Mouse (Mus musculus) kidney, adult 2 months (tissue): ENCODE measurements at regions not wholly inside any gene's neighbourhood (a gene's known extent, or its start where the extent isn't known, plus 50 kb on each side); places are given as distances from the start of the nearest gene placed in this dataset.

Experiments used
- CTCF ChIP-seq: fragments of 200-500 bp; conservative IDR thresholded peaks from 2 replicates; pipeline ENCODE4 v1.5.1; 2011; ENCODE audit warnings: low read depth, mild to moderate bottlenecking, control low read depth, low read length, moderate library complexity, mixed read lengths; ENCODE audit not compliant: insufficient read depth, insufficient read length
- POLR2A ChIP-seq: fragments of 200-500 bp; IDR thresholded peaks from one replicate; pipeline ENCODE4 v1.6.1; 2011; ENCODE audit warnings: low read depth, low read length, control low read depth

GRCm38 (mm10) chr13:25958592-25958991 lies 688.3 kb upstream of the Nrsn1 start:
- TF ChIP-seq POLR2A = no peak
- no peak for TF ChIP-seq CTCF
